Mouse (Mus musculus) limb, embryonic 14.5 days (tissue): Measurements from ENCODE around the gene Ostf1. TPM values are rescaled to one million over a fixed set of nuclear protein-coding genes. Genes with fewer than 3 reads are reported as not detected.

Experiments used
- ATAC-seq: fragments of 200-750 bp; cut with Nextera tagmentation; 2 replicates; pipeline ENCODE4 v1.8.0; 2017; ENCODE audit warnings: low read depth, moderate number of reproducible peaks, moderate TSS enrichment; ENCODE audit not compliant: low FRiP score
- DNase-seq: peaks from one replicate; pipeline ENCODE4 v3.0.0-alpha.2; 2015; ENCODE audit warnings: low spot score
- H3K27ac ChIP-seq: fragments of 300-500 bp; sonication (generic); replicated peaks from 2 replicates; pipeline ENCODE4 v1.5.1; 2014; ENCODE audit warnings: low read depth, mild to moderate bottlenecking, low read length, moderate library complexity, mixed read lengths
- H3K27me3 ChIP-seq: fragments of 300-500 bp; sonication (generic); 2 replicates; pipeline ENCODE4 v1.6.1; 2014; ENCODE audit warnings: low read length, mixed read lengths; ENCODE audit not compliant: control insufficient read depth, insufficient read depth
- H3K36me3 ChIP-seq: fragments of 300-500 bp; sonication (generic); 2 replicates; pipeline ENCODE4 v1.6.1; 2014; ENCODE audit warnings: mild to moderate bottlenecking, low read length, moderate library complexity, mixed read lengths; ENCODE audit not compliant: control insufficient read depth, insufficient read depth
- H3K4me1 ChIP-seq: fragments of 300-500 bp; sonication (generic); 2 replicates; pipeline ENCODE4 v1.6.1; 2014; ENCODE audit warnings: antibody characterized with exemption, low read length, mixed read lengths; ENCODE audit not compliant: control insufficient read depth, insufficient read depth
- H3K4me2 ChIP-seq: fragments of 300-500 bp; sonication (generic); replicated peaks from 2 replicates; pipeline ENCODE4 v1.6.1; 2014; ENCODE audit warnings: low read depth, mild to moderate bottlenecking, low read length, moderate library complexity; ENCODE audit not compliant: severe bottlenecking
- H3K4me3 ChIP-seq: fragments of 300-500 bp; sonication (generic); replicated peaks from 2 replicates; pipeline ENCODE4 v1.5.1; 2014; ENCODE audit warnings: low read length
- H3K9ac ChIP-seq: fragments of 300-500 bp; sonication (generic); 2 replicates; pipeline ENCODE4 v1.6.1; 2014; ENCODE audit warnings: mild to moderate bottlenecking, low read depth, low read length, moderate library complexity; ENCODE audit not compliant: severe bottlenecking
- H3K9me3 ChIP-seq: fragments of 300-500 bp; sonication (generic); 2 replicates; pipeline ENCODE4 v1.6.1; 2016; ENCODE audit warnings: low read length; ENCODE audit not compliant: control insufficient read depth
- POLR2A ChIP-seq: fragments of 200-500 bp; IDR thresholded peaks from 2 replicates; pipeline ENCODE4 v1.8.0; 2012; ENCODE audit warnings: inconsistent platforms, mild to moderate bottlenecking, moderate library complexity, borderline replicate concordance; ENCODE audit not compliant: insufficient read depth, insufficient read length; ENCODE audit errors: extremely low read depth
- WGBS: fragments of 180-500 bp; shearing (Covaris S2); extraction: QIAGEN DNeasy Blood & Tissue Kit; methylation state at CpG from one replicate; pipeline ENCODE4 v1.1.7; 2014; 5-methylcytosine and 5-hydroxymethylcytosine counted together
- polyA plus RNA-seq, 2 experiments: library from polyadenylated mRNA; depleted of rRNA in 1 of 2; stranded (reverse) in 1 of 2; unstranded in 1 of 2; fragments of >200 nt; fragmentation: Nextera tagmentation in 1 of 2; extraction: Ambion mirVana in 1 of 2; gene quantifications; 2 replicates each; pipeline versions ENCODE4 v1.2.1 to v1.2.3; 2012 to 2014

The Ostf1 gene
- polyA plus RNA-seq, 2 experiments = 51.6 to 108 TPM

- Histone ChIP-seq H3K9me3 (no peaks in the 10 kb centered on the region), H3K4me3 (no peak overlapping the region), H3K27me3 (no peaks in the 10 kb centered on the region), H3K36me3 (no peaks in the 10 kb centered on the region), H3K27ac (no peak overlapping the region), H3K4me1 (peaks cover 11% of the 10 kb centered on the region), H3K9ac (no peak overlapping the region), H3K4me2 (no peak overlapping the region)
- ATAC-seq (no peak), DNase-seq (no peak)
- TF ChIP-seq POLR2A = no peak
- 73% methylated on average over 6 of the region's 6 CpGs for WGBS
Observed at GRCm38 (mm10) chr19:18608975-18609374, 22.6 kb downstream of the Ostf1 start.

- Histone ChIP-seq H3K36me3 (no peaks in the 10 kb centered on the region), H3K27me3 (no peaks in the 10 kb centered on the region), H3K4me2 (no peak overlapping the region), H3K4me3 (no peak overlapping the region), H3K4me1 (peaks cover 11% of the 10 kb centered on the region), H3K27ac (no peak overlapping the region), H3K9me3 (no peaks in the 10 kb centered on the region), H3K9ac (no peak overlapping the region)
- ATAC-seq (no peak), DNase-seq (no peak)
- WGBS = 48% methylated on average over 7 of the region's 7 CpGs
- no peak for TF ChIP-seq POLR2A
Observed at GRCm38 (mm10) chr19:18607907-18608306, 23.7 kb downstream of the Ostf1 start.

GRCm38 (mm10) chr19:18603011-18603410 lies 28.6 kb downstream of the Ostf1 start:
- WGBS = 81% methylated on average over 6 of the region's 6 CpGs
- no peak for DNase-seq

GRCm38 (mm10) chr19:18600611-18601010 lies 31.0 kb downstream of the Ostf1 start:
- no peak overlapping the region for H3K4me2 ChIP-seq
- H3K36me3 ChIP-seq = no peaks in the 10 kb centered on the region
- 93% methylated on average over 9 of the region's 9 CpGs for WGBS
- no peak overlapping the region for H3K27ac ChIP-seq
- no peak overlapping the region for H3K9ac ChIP-seq
- H3K4me1 ChIP-seq = no peaks in the 10 kb centered on the region
- H3K27me3 ChIP-seq = no peaks in the 10 kb centered on the region
- DNase-seq (no peak), ATAC-seq (no peak)
- H3K4me3 ChIP-seq = no peak overlapping the region
- TF ChIP-seq POLR2A = no peak
- no peaks in the 10 kb centered on the region for H3K9me3 ChIP-seq

More at GRCm38 (mm10) chr19:18603011-18603410, 28.6 kb downstream of the Ostf1 start:
- Histone ChIP-seq H3K4me3 (no peak overlapping the region), H3K27me3 (no peaks in the 10 kb centered on the region), H3K4me1 (peaks cover 9% of the 10 kb centered on the region), H3K9me3 (no peaks in the 10 kb centered on the region), H3K9ac (no peak overlapping the region), H3K36me3 (no peaks in the 10 kb centered on the region), H3K27ac (no peak overlapping the region), H3K4me2 (no peak overlapping the region)
- no peak for ATAC-seq
- no peak for TF ChIP-seq POLR2A

- H3K4me1 ChIP-seq = no peaks in the 10 kb centered on the region
- WGBS = 89% methylated on average over 5 of the region's 5 CpGs
- no peaks in the 10 kb centered on the region for H3K27me3 ChIP-seq
- no peak overlapping the region for H3K4me3 ChIP-seq
- no peak for ATAC-seq
- no peak for TF ChIP-seq POLR2A
- H3K9ac ChIP-seq = no peak overlapping the region
- no peaks in the 10 kb centered on the region for H3K36me3 ChIP-seq
- no peak for DNase-seq
- no peaks in the 10 kb centered on the region for H3K9me3 ChIP-seq
- no peak overlapping the region for H3K4me2 ChIP-seq
- no peak overlapping the region for H3K27ac ChIP-seq
Observed at GRCm38 (mm10) chr19:18599650-18600049, 32.0 kb downstream of the Ostf1 start.

- no peak for TF ChIP-seq POLR2A
- Histone ChIP-seq H3K9me3 (no peaks in the 10 kb centered on the region), H3K27me3 (no peaks in the 10 kb centered on the region), H3K9ac (no peak overlapping the region), H3K4me2 (no peak overlapping the region), H3K36me3 (no peaks in the 10 kb centered on the region), H3K4me3 (no peak overlapping the region), H3K4me1 (no peaks in the 10 kb centered on the region), H3K27ac (no peak overlapping the region)
- DNase-seq (no peak), ATAC-seq (no peak)
- 73% methylated on average over 8 of the region's 8 CpGs for WGBS
Observed at GRCm38 (mm10) chr19:18599051-18599450, 32.6 kb downstream of the Ostf1 start.
